Mouse (Mus musculus) brain, embryonic 14.5 days (tissue): ENCODE measurements around the gene Lrrc51.

Experiments used
- CTCF ChIP-seq: fragments of 200-500 bp; IDR thresholded peaks from 2 replicates; pipeline ENCODE4 v1.5.1; 2012; ENCODE audit warnings: inconsistent platforms, mild to moderate bottlenecking, moderate library complexity, borderline replicate concordance; ENCODE audit not compliant: insufficient read depth, insufficient read length; ENCODE audit errors: extremely low read depth
- POLR2A ChIP-seq: fragments of 200-500 bp; IDR thresholded peaks from 2 replicates; pipeline ENCODE4 v1.6.1; 2012; ENCODE audit warnings: mild to moderate bottlenecking, inconsistent platforms, borderline replicate concordance; ENCODE audit not compliant: poor library complexity, insufficient read depth, insufficient read length, severe bottlenecking; ENCODE audit errors: extremely low read depth

- no peak for TF ChIP-seq CTCF
- TF ChIP-seq POLR2A: no peak
Measured at GRCm38 (mm10) chr7:101863415-101863814, 70.3 kb downstream of the Lrrc51 start, which contains the start of gene Anapc15.
